Comparison of ENCODE assay signal across 15 mouse cellular contexts in genomic region chr2:10250441-10250840, GRCm38 (mm10).
DNase-seq lines count a peak whose midpoint lies in the region; ATAC-seq and TF ChIP-seq lines count a peak whose summit lies in the region.
"Had no signal": no experiment of that assay in that cellular context is flagged by ENCODE, and none has a peak within 500 bp of the region (broad histone marks: within the 10 kb centered on the region; RNA-seq: fewer than 3 reads in every experiment).

No protein-coding gene starts in this region.

- no peak for TF ChIP-seq CTCF in heart, adult 2 months (IDR thresholded peaks at IDR 0.05)

- H3K36me3 ChIP-seq in heart, adult 2 months (ENCODE audit: control insufficient read depth, insufficient read depth, low read length), result no peaks in the 10 kb centered on the region
- no peaks in the 10 kb centered on the region for H3K36me3 ChIP-seq in heart, embryonic 12.5 days
- H3K36me3 ChIP-seq in hindbrain, embryonic 13.5 days, result no peaks in the 10 kb centered on the region
- H3K36me3 ChIP-seq: intestine, embryonic 15.5 days; limb, embryonic 13.5 days; midbrain, embryonic 12.5 days had no signal

- 31% methylated on average over 9 of the region's 9 CpGs for WGBS in heart, adult 2 months
- 51% methylated on average over 9 of the region's 9 CpGs for WGBS in heart, embryonic 12.5 days
- WGBS in hindbrain, embryonic 13.5 days, result 74% methylated on average over 9 of the region's 9 CpGs

- ATAC-seq in heart, embryonic 12.5 days (ENCODE audit: insufficient number of reproducible peaks, low FRiP score), result no peak
- ATAC-seq in hindbrain, embryonic 13.5 days (ENCODE audit: low FRiP score), result no peak
- ATAC-seq: intestine, embryonic 15.5 days had no signal

- no peaks in the 10 kb centered on the region for H3K9me3 ChIP-seq in heart, embryonic 12.5 days (replicated peaks)
- no peaks in the 10 kb centered on the region; the same call in 1 of the 2 replicates for H3K9me3 ChIP-seq in hindbrain, embryonic 13.5 days
- H3K9me3 ChIP-seq: intestine, embryonic 15.5 days; limb, embryonic 13.5 days; midbrain, embryonic 12.5 days had no signal

- no peak for TF ChIP-seq EP300 in heart, adult 2 months (IDR thresholded peaks at IDR 0.05; ENCODE audit: insufficient read depth, low read depth, low read length)

- H3K4me3 ChIP-seq in heart, adult 2 months, result no peak overlapping the region
- H3K4me3 ChIP-seq in heart, embryonic 12.5 days, result no peak overlapping the region
- no peak overlapping the region for H3K4me3 ChIP-seq in hindbrain, embryonic 13.5 days
- H3K4me3 ChIP-seq: intestine, embryonic 15.5 days; limb, embryonic 13.5 days; midbrain, embryonic 12.5 days had no signal

- DNase-seq in heart, adult 2 months, result peak; percentile 45 to 76
- DNase-seq in 416B (ENCODE audit: low read depth), result peak; percentile 17
- peak; percentile 41 for DNase-seq in brain, adult 2 months (ENCODE audit: low read depth, low spot score)
- peak; percentile 56 for DNase-seq in heart, adult 8-10 months (ENCODE audit: low spot score)
- no peak for DNase-seq in right cerebral cortex, postnatal 4 days
- DNase-seq in thymus, postnatal 4 days, result no peak
- DNase-seq: kidney, postnatal 10 days; layer of hippocampus, postnatal 36 days; lung, embryonic 14.5 days; thymus, adult 18-20 months had no signal

- no peaks in the 10 kb centered on the region for H3K4me1 ChIP-seq in heart, adult 2 months (ENCODE audit: control insufficient read depth, insufficient read depth, low read length)
- H3K4me1 ChIP-seq in heart, embryonic 12.5 days (replicated peaks), result 0 out of 2 replicates have a peak, but pooled peaks cover 4% of the 10 kb centered on the region
- 0 out of 2 replicates have a peak, but pooled peaks cover 2% of the 10 kb centered on the region for H3K4me1 ChIP-seq in hindbrain, embryonic 13.5 days (replicated peaks)
- H3K4me1 ChIP-seq: intestine, embryonic 15.5 days; limb, embryonic 13.5 days; midbrain, embryonic 12.5 days had no signal

- no peaks in the 10 kb centered on the region for H3K79me2 ChIP-seq in heart, adult 2 months (replicated peaks; ENCODE audit: control insufficient read depth, insufficient read depth, low read length)

- H3K27me3 ChIP-seq in heart, adult 2 months (ENCODE audit: control insufficient read depth, insufficient read depth, low read length), result no peaks in the 10 kb centered on the region
- no peaks in the 10 kb centered on the region for H3K27me3 ChIP-seq in heart, embryonic 12.5 days (replicated peaks)
- H3K27me3 ChIP-seq in hindbrain, embryonic 13.5 days, result no peaks in the 10 kb centered on the region
- H3K27me3 ChIP-seq: intestine, embryonic 15.5 days; limb, embryonic 13.5 days; midbrain, embryonic 12.5 days had no signal

- no peak overlapping the region for H3K9ac ChIP-seq in heart, adult 2 months (ENCODE audit: low read depth, low read length)
- H3K9ac ChIP-seq in heart, embryonic 12.5 days, result no peak overlapping the region
- no peak overlapping the region for H3K9ac ChIP-seq in hindbrain, embryonic 13.5 days
- H3K9ac ChIP-seq: intestine, embryonic 15.5 days; limb, embryonic 13.5 days; lung, embryonic 14.5 days; midbrain, embryonic 12.5 days had no signal

- no peak overlapping the region for H3K27ac ChIP-seq in heart, adult 2 months
- H3K27ac ChIP-seq in heart, embryonic 12.5 days (ENCODE audit: poor library complexity, severe bottlenecking), result no peak overlapping the region
- H3K27ac ChIP-seq in hindbrain, embryonic 13.5 days, result no peak overlapping the region
- H3K27ac ChIP-seq: intestine, embryonic 15.5 days; limb, embryonic 13.5 days; midbrain, embryonic 12.5 days had no signal

- no peak overlapping the region for H3K4me2 ChIP-seq in heart, embryonic 12.5 days
- no peak overlapping the region for H3K4me2 ChIP-seq in hindbrain, embryonic 13.5 days
- H3K4me2 ChIP-seq: intestine, embryonic 15.5 days; limb, embryonic 13.5 days; lung, embryonic 14.5 days; midbrain, embryonic 12.5 days had no signal

- TF ChIP-seq POLR2A in heart, adult 2 months (IDR thresholded peaks at IDR 0.05; ENCODE audit: insufficient read depth, low read depth, low read length), result no peak

- intact Hi-C loops in heart, adult 2 months (cut with DNase I), result no loop called here

Comparison
In these comparisons a context has a peak if more than half of its experiments do, and no peak if none do; other contexts are left out.
1. DNase-seq: peak in heart, adult 2 months (2 of 2), 416B (single experiment), brain, adult 2 months (single experiment) and heart, adult 8-10 months (single experiment); none in right cerebral cortex, postnatal 4 days (single experiment) and thymus, postnatal 4 days (single experiment).